Mouse (Mus musculus) small intestine, adult 2 months (tissue): ENCODE results near the gene Lrfn3.

ENCODE experiments used
- CTCF ChIP-seq: fragments of 200-500 bp; IDR thresholded peaks from 2 replicates; pipeline ENCODE4 v1.5.1; 2012; ENCODE audit warnings: low read depth, mild to moderate bottlenecking, control low read depth, inconsistent platforms, low read length, moderate library complexity, mixed read lengths; ENCODE audit not compliant: insufficient replicate concordance, insufficient read length; ENCODE audit errors: extremely low read depth
- POLR2A ChIP-seq: fragments of 200-500 bp; IDR thresholded peaks from 2 replicates; pipeline ENCODE4 v1.6.1; 2012; ENCODE audit warnings: low read depth, mild to moderate bottlenecking, control low read depth, inconsistent platforms, low read length, moderate library complexity

DNA sequence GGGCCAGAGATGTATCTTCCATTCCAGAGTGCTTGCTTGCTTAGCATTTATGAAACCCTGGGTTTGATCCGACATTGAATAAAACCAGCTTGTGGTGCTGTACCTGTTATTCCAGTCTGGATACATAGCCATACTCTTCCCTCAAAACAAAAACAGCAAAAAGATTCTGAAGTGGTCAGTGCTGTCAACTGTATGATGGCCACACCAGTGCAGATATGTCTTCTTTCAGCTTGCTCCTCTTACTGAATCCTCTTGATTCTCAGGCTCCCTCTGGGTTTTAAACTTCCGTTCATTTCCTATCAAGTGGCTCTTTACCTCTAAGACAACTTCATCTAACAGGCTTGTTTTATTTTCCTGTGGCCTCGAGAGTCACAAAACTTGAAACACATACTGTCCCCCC lies 38.8 kb downstream of the Lrfn3 start, which contains the start of gene Sdhaf1:
- TF ChIP-seq CTCF (no peak), POLR2A (no peak)
